Mouse (Mus musculus) left cerebral cortex, adult 2 months (tissue): ENCODE results near the gene Fcrls. TPM values are rescaled to one million over a fixed set of nuclear protein-coding genes. Genes with fewer than 3 reads are reported as not detected.
A peak's percentile ranks its signal among the peaks of the same experiment; 100 is the strongest.

Experiments
- DNase-seq, 2 experiments: peaks; one replicate each; pipeline ENCODE4 v3.0.0; 2021 to 2022; ENCODE audit warnings: low spot score in 2 of 2, mixed read lengths in 1 of 2; ENCODE audit errors: extremely low spot score in 1 of 2
- H3K27ac ChIP-seq: fragments of 200-600 bp; 2 replicates; pipeline ENCODE4 v1.8.1; 2022
- H3K4me3 ChIP-seq: fragments of 200-600 bp; 2 replicates; pipeline ENCODE4 v1.8.1; 2022
- CTCF ChIP-seq: fragments of 200-600 bp; IDR thresholded peaks from 2 replicates; pipeline ENCODE4 v1.8.1; 2022; ENCODE audit warnings: antibody characterized with exemption, mild to moderate bottlenecking, moderate library complexity
- intact Hi-C: fragments of 180-260 bp; cut with DNase I; formaldehyde crosslinking; loops from one replicate; pipeline ENCODE4 v1.15.1; 2025
- long read RNA-seq, 2 experiments: library from polyadenylated mRNA; stranded (forward); transcript quantifications; one replicate each; pipeline ENCODE4 v2.0.0; 2021; ENCODE audit warnings: borderline mapping rate in 2 of 2
- total RNA-seq, 2 experiments: library from RNA; stranded (reverse); gene quantifications; 2 replicates each; pipeline ENCODE4 v1.2.3; 2021

Fcrls gene
- total RNA-seq, result 10 to 100 TPM; 24.8 to 30.2 TPM
- long read RNA-seq, experiment 1, transcript Fcrls-201 (8 exons, 2,273 nt), result major isoform, 36 of 41 reads
- long read RNA-seq, experiment 1, partial matches to known transcripts, result 5 of 41 reads
- long read RNA-seq, experiment 1, other reads (novel, unspliced or antisense), result 0 of 41 reads
- long read RNA-seq, experiment 2, transcript Fcrls-201 (8 exons, 2,273 nt), result major isoform, 23 of 32 reads
- long read RNA-seq, experiment 2, partial matches to known transcripts, result 7 of 32 reads
- long read RNA-seq, experiment 2, other reads (novel, unspliced or antisense), result 2 of 32 reads

DNA sequence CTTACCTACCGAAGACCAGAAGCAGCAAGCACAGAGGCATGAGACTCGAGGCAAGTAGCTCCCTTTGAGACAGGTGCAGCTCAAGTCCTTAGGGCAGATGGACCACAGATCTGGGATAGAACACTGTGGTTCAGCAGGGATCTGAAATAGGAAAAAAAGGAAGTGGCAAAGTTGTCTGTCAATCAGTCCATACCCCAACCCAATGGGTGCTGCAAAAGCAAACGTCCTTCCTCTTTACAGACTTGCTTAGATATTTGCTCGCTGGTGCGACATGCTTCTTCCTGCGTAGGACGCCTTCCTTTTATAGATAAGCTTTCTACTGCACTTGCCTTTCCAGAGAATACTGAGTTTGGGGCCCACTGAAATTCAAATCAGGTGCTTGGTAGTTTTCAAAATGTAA is at the start of gene Fcrls:
Gene Fcrls, minus strand, starts transcription at position 303 of the 400 bp plus-strand sequence.
- Histone ChIP-seq H3K27ac (no peak within 1 kb of the TSS), H3K4me3 (peak within 1 kb of the TSS; percentile 20; the same call in 1 of the 2 replicates)
- intact Hi-C loops, result no loop called here
- no peak for TF ChIP-seq CTCF
- no peak for DNase-seq

DNA sequence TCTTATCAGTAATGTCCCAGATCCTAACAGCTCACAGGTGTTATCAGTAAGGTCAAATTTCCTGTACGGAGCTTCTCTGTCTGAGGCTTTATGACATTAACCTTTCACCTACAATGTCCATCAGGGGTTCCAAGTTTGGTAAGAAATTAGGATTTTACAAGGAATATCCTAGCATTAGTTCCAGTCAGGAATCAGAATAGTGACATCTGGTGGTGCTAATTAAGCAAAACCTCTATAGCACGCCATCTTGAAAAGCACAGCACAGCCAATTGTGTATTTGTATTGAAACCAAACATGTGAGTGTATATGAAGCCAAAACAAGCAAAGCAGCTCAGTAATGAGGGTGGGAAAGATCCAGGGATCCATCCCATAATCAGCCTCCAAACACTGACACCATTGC is 46.4 kb upstream of the Fcrls start:
- intact Hi-C loops, result no loop called here
- DNase-seq, result no peak
- TF ChIP-seq CTCF, result peak; percentile 29

DNA sequence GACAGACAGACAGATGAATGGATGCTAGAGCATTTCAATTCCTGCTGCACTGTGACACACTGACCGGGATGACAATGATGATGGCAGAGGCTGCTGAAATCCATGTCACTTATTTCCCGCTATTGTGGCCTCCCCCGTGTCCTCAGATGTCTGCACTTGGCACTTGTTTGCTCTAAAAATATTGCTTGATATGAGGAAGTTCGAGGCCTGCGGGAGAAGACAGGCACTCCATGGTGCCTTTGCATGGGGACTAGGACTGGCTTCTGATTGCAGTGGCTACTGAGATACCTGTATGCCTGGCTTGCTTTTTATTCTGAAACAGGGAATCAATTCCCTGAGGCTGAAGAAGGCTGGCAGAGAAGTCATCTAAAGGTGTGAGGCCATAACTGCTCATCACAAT is 36.4 kb upstream of the Fcrls start:
- H3K27ac ChIP-seq, result no peak overlapping the region
- intact Hi-C loops, result no loop called here

More for the DNA sequence above, 46.4 kb upstream of the Fcrls start:
- Histone ChIP-seq H3K4me3 (no peak overlapping the region), H3K27ac (no peak overlapping the region)

DNA sequence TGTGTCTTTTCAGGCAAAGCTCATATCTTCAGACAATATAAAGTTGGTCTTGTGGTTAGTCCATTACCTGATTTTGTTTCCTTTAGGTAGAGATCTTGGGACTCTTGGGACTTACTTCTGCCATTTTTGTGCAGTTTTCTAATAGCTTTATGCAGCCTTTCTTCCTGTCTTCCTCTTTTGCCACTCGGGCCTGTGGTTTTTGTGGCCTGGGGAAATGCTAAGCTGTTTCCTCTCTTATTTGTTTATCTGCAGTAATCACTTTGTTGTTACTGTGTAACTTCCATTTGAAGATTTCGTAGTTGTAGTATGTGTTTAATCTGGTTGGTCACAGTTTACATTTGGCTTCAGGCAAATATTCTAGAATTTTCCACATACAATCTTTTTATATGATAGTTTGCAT is 10.8 kb upstream of the Fcrls start:
- TF ChIP-seq CTCF, result no peak
- H3K27ac ChIP-seq, result no peak overlapping the region
- no peak for DNase-seq
- H3K4me3 ChIP-seq, result no peak overlapping the region
- intact Hi-C loops, result no loop called here

More for the DNA sequence above, 36.4 kb upstream of the Fcrls start:
- no peak overlapping the region for H3K4me3 ChIP-seq
- no peak for DNase-seq
- TF ChIP-seq CTCF, result no peak

DNA sequence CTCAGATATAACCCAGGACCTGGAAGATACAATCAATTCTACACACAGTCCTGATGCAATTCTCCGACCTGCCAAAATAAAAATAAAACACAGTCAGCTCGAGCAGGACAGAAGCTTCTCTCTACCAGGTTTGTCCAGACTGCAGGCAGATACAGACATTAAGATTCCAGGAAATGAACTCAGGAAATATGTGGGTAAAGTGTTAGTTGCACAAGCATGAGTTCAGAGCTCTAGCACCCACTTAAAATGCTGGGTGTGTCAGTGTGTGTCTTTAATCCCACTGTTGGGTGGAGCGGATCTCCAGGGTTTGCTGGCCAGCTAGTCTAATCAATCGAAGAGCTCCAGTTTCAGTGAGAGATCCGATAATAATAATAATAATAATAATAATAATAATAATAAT is 3.0 kb upstream of the Fcrls start:
- intact Hi-C loops, result no loop called here
- Histone ChIP-seq H3K4me3 (no peak overlapping the region), H3K27ac (no peak overlapping the region)
- no peak for DNase-seq
- TF ChIP-seq CTCF, result no peak

DNA sequence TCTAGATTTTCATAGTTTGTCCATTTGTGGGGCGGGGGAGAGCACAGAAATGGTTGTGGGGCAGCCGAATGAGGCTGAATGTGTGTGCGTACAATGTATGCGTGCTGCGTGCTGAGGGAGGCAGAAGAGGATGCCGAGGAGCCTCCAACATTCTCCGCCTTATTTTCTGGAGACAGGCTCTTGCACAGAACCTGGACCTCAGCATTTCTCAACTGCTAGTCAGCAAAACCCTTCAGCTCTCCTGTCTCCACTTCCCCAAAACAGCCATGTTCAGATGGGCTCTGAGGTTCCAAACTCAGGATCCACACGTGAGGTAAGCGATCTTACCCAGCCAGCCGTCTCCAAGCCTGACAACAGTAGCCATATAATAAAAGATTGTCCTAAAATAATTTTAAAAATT is 8.3 kb downstream of the Fcrls start:
- intact Hi-C loops, result no loop called here
- TF ChIP-seq CTCF, result no peak
- Histone ChIP-seq H3K4me3 (no peak overlapping the region), H3K27ac (no peak overlapping the region)
- no peak for DNase-seq

DNA sequence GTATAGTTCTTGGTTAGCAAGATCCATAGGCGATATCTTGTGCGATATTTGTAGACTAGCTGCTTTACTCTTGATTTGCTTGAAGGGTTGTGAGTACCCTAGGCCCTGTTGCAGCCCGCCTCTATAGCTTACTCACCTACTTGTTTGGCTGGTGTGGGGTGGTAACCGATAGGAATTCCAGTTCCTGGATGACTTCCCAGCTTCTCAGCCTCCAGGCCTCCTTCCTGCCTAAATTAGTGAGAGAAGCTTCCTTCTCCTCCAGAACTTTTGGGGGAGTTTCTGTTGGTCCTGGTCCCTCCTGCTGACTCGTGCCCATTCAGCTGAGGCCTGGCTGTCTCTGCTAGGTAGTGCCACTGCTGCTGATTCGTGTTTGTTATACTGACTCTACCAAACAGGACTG is 14.0 kb downstream of the Fcrls start:
- TF ChIP-seq CTCF, result no peak
- intact Hi-C loops, result loop anchor here (10.0 kb wide), 1 partner anchor 155 kb away; no protein-coding TSS in a partner anchor
- H3K4me3 ChIP-seq, result no peak overlapping the region
- DNase-seq, result peak in 1 of 2 experiments; percentile 16
- no peak overlapping the region for H3K27ac ChIP-seq

DNA sequence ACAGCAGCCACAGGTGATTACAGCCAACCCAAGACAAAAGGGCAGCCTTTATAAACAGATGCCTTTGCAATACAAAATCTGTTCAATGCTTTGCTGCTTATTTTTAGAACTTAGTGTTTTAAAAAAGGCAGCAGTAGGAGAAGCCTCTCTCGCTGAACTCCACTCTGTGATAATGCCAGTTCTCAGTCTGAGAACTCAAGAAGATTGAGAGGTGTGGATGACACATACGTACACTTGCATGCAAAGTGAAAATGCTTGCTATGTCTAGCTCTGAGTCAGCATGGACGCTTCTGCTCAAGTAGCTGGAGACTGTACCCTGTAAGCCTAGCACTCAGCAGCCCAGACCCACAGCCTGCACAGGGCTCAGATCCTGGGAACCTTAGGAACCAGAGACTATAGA is 16.2 kb downstream of the Fcrls start:
- intact Hi-C loops, result loop anchor here (10.0 kb wide), 1 partner anchor 158 kb away; no protein-coding TSS in a partner anchor
- H3K27ac ChIP-seq, result no peak overlapping the region
- TF ChIP-seq CTCF, result no peak
- no peak for DNase-seq
- H3K4me3 ChIP-seq, result no peak overlapping the region

DNA sequence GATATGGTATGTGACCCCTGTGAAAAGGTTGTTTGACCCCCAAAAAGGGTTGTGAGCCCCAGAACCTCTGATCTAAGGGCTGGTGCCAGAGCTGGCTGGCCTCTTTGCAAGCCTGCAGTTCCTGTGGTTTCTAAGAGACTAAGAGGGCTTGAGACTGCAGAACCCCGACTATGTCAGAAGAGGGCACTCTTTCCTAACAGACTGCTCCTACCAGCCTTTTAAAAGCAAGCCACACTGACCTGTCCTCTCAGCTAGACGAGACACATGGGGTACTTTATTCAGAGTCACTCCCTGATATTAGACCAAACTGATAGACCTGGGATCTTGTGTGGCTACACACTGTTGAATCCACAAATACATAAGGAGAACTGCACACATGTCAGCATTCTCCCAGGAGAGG is 19.9 kb downstream of the Fcrls start:
- no peak overlapping the region for H3K27ac ChIP-seq
- no peak overlapping the region for H3K4me3 ChIP-seq
- peak; percentile 81 for TF ChIP-seq CTCF
- intact Hi-C loops, result loop anchor here (1.0 to 10.0 kb wide), 5 partner anchors 79 to 319 kb away; no protein-coding TSS in a partner anchor
- DNase-seq, result peak; percentile 32 to 46

DNA sequence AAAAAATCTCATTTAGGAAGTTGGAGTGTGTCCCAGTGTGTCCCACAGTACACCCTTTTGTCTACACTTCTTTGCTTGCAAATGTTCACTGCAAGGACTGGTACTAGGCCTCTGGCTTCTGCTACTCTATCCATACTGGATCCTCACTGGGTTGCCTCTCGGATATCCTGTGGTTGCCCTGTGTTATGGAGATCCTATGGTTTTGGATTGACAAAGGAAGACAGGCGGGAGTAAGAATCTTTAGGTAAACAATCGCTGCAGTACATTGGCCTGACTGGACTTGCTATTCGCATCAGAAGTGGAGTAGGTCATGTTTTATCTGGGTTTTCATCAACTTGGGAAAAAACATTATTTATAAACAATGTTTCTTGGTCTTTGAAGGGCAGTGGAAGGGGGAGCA is 22.6 kb downstream of the Fcrls start:
- Histone ChIP-seq H3K27ac (no peak overlapping the region), H3K4me3 (no peak overlapping the region)
- DNase-seq, result no peak
- TF ChIP-seq CTCF, result no peak
- intact Hi-C loops, result loop anchor here (5.0 to 10.0 kb wide), 3 partner anchors 81 to 321 kb away; no protein-coding TSS in a partner anchor

DNA sequence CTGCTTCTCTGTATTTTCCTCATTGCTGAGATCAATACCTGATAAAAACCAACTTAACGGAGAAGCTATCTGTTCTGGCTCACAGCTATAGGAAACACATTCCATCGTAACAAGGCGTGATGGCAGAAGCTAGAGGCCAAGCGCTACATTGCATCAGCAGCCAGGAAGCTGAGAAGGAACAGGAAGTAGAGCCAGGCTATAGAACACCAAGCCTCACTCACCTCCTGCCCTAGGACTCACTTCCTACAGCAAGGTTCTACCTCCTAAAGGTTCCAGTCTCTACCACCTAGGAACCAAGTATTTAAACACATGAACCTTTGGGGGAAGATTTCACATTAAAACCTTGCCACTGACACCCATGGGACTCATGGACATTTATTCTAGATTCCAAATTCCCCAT is 39.9 kb downstream of the Fcrls start:
- H3K4me3 ChIP-seq, result no peak overlapping the region
- intact Hi-C loops, result no loop called here
- no peak overlapping the region for H3K27ac ChIP-seq
- no peak for TF ChIP-seq CTCF
- no peak for DNase-seq

DNA sequence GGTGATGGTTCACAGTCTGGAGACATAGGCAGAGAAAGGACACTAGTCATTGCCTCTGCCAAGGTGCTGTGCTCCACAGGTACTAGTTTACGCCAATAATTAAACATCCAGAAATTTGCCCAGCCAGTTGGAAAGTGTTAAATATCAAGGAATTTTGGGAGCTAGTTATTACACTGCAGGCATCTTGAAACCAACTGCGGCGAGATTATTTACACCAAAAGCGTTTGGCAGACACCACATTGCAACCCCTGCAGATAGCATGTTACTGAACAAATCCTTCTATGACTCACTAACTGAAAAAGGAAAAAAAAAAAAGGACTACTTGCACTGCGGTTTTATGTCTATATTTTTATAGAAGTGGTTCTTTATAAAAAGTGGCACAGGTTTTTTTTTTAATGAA is 41.2 kb downstream of the Fcrls start:
- no peak overlapping the region for H3K27ac ChIP-seq
- H3K4me3 ChIP-seq, result no peak overlapping the region
- intact Hi-C loops, result no loop called here
- no peak for DNase-seq
- TF ChIP-seq CTCF, result no peak

DNA sequence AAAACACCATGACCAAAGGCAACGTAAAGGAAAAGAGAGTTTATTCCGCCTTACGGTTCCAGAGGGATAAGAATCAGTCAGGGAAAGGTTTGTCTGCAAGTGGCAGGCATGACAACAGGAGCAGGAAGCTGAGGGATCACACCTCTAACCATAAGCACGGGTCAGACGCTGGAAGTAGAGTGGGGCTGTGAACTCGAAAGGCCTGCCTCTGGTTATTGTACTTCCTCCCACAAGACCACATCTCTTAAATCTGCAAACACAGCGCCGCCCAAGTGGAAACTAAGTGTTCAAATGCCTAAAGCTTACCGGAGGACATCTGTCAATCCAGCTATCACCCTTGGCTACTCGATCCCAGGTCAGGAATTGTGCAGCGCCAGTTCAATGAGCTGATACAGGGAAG is 48.4 kb downstream of the Fcrls start:
- no peak for TF ChIP-seq CTCF
- H3K27ac ChIP-seq, result no peak overlapping the region
- no peak for DNase-seq
- H3K4me3 ChIP-seq, result no peak overlapping the region
- intact Hi-C loops, result no loop called here
